Mouse (Mus musculus) spleen, adult 2 months (tissue): ENCODE measurements at regions not wholly inside any gene's neighbourhood (a gene's known extent, or its start where the extent isn't known, plus 50 kb on each side); places are given as distances from the start of the nearest gene placed in this dataset.
"Not testable (repeated sequence)": the region's sequence is repeated elsewhere in the genome, so short reads cannot be mapped to it uniquely, and the experiment has no call there.

Experiments
- DNase-seq, 2 experiments: peaks; one replicate each; pipeline versions ENCODE4 v3.0.0 to v3.0.0-alpha.2; 2012 to 2021; ENCODE audit warnings: low spot score in 2 of 2, low read depth in 1 of 2
- H3K27ac ChIP-seq: fragments of 200-500 bp; 2 replicates; pipeline ENCODE4 v1.5.1; 2012; ENCODE audit warnings: low read length, inconsistent platforms; ENCODE audit not compliant: insufficient read depth
- H3K27me3 ChIP-seq: fragments of 200-500 bp; 2 replicates; pipeline ENCODE4 v1.6.1; 2012; ENCODE audit warnings: mild to moderate bottlenecking, moderate library complexity, low read length, inconsistent platforms; ENCODE audit not compliant: control insufficient read depth, insufficient read depth
- H3K36me3 ChIP-seq: fragments of 200-500 bp; 2 replicates; pipeline ENCODE4 v1.6.1; 2012; ENCODE audit warnings: mild to moderate bottlenecking, low read length, inconsistent platforms; ENCODE audit not compliant: control insufficient read depth, insufficient read depth
- H3K4me1 ChIP-seq: fragments of 200-500 bp; 2 replicates; pipeline ENCODE4 v1.6.1; 2011; ENCODE audit warnings: inconsistent platforms; ENCODE audit not compliant: control insufficient read depth, insufficient read depth, insufficient read length
- H3K4me3 ChIP-seq: fragments of 200-500 bp; 2 replicates; pipeline ENCODE4 v1.5.1; 2011; ENCODE audit warnings: mild to moderate bottlenecking, inconsistent platforms; ENCODE audit not compliant: insufficient read depth, insufficient read length; ENCODE audit errors: extremely low read depth
- CTCF ChIP-seq: fragments of 200-500 bp; IDR thresholded peaks from 2 replicates; pipeline ENCODE4 v1.5.1; 2011; ENCODE audit warnings: mild to moderate bottlenecking, inconsistent platforms; ENCODE audit not compliant: insufficient read depth, insufficient read length, insufficient replicate concordance; ENCODE audit errors: extremely low read depth
- POLR2A ChIP-seq: fragments of 200-500 bp; IDR thresholded peaks from 2 replicates; pipeline ENCODE4 v1.6.1; 2011; ENCODE audit warnings: low read depth, low read length, inconsistent platforms
- WGBS: fragments of 180-500 bp; shearing (Covaris S2); methylation state at CpG from one replicate; pipeline ENCODE4 v1.1.7; 2018; 5-methylcytosine and 5-hydroxymethylcytosine counted together

DNA sequence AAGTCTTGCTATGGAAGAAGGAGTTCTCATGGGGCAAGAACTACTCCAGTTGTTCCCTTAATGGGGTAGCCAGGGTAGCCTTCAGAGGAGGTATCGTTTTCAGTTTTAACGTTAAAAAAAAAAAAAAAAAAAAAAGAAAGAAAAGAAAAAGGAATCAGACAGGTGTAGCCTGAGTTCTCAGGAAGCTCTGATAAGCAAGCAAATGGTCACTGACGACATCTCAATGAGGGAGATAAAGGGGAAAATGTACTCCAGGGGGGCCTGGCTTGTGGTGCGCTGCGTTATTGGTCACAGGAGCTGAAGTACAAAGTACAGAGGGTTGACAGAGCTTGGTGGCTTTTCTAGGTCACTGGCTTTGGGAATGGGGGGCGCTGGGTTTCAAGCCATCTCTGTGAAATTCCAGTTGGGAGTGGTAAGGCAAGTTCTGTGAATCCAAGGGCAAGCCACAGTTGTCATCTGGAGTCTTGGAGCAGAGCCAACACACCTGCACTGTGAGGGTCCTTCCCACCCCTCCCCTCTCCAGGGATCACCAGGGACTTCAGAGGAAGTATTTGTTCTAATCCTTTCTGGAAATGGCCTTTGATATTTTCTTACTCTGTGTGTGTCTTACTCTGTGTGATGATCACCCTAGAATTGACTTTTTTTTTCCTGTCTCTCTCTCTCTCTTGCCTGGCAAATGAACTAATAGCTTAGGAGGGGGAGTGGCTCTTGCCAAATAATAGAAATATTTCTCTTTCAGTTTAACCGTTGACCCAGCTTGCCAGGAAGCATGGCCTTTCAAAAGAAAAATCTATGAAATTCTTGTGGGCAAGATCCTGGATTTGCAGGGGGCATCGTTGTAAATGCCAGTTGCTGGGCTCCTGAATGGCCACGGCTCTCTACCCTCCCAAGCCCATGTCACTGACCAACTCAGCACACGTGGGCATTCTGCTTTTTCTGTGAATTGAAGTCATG lies 93.5 kb downstream of the Phlda1 start:
- no peaks in the 10 kb centered on the region for H3K36me3 ChIP-seq
- TF ChIP-seq CTCF (no peak), POLR2A (no peak)
- WGBS, result 77% methylated on average over 10 of the region's 10 CpGs
- H3K27me3 ChIP-seq, result no peaks in the 10 kb centered on the region
- no peak overlapping the region for H3K4me3 ChIP-seq
- H3K4me1 ChIP-seq, result no peaks in the 10 kb centered on the region; the same call in 1 of the 2 replicates
- H3K27ac ChIP-seq, result no peak overlapping the region
- DNase-seq, result no peak

- TF ChIP-seq CTCF (no peak), POLR2A (no peak)
- H3K4me3 ChIP-seq, result no peak overlapping the region
- no peak for DNase-seq
- no peaks in the 10 kb centered on the region for H3K36me3 ChIP-seq
- no peaks in the 10 kb centered on the region for H3K27me3 ChIP-seq
- WGBS, result 25% methylated on average over 2 of the region's 2 CpGs
- no peak overlapping the region for H3K27ac ChIP-seq
- H3K4me1 ChIP-seq, result no peaks in the 10 kb centered on the region; the same call in 1 of the 2 replicates
Measured at GRCm38 (mm10) chr10:111600251-111600620, 94.2 kb downstream of the Phlda1 start.

DNA sequence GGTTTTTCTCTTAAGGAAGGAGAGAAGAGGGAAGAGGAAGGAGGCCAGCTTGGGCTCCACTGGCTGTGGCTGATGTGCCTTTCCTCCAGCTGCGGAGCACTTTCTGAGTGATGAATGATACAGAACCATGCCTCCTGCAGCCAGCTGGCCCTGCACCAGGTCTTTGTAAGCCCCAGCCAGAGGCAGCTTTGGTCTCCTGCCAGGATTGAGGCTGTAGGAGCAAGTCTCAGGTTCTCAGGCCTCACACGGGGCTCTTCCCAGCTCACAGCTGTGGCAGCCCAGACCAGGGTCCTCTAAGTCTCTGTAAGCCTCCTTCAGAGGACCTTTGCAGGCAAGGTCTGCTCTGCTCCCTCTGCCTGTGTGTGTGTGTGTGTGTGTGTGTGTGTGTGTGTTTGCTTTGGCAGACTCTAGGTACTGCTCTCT lies 94.6 kb downstream of the Phlda1 start:
- Histone ChIP-seq H3K27ac (no peak overlapping the region), H3K36me3 (no peaks in the 10 kb centered on the region), H3K4me1 (no peaks in the 10 kb centered on the region; the same call in 1 of the 2 replicates), H3K27me3 (no peaks in the 10 kb centered on the region), H3K4me3 (no peak overlapping the region)
- 4% methylated on average over 2 of the region's 2 CpGs for WGBS
- TF ChIP-seq CTCF (no peak), POLR2A (no peak)
- no peak for DNase-seq

GRCm38 (mm10) chr10:111603166-111603565 lies 97.1 kb downstream of the Phlda1 start:
- no peak overlapping the region for H3K27ac ChIP-seq
- TF ChIP-seq POLR2A, result no peak
- TF ChIP-seq CTCF, result no peak
- H3K27me3 ChIP-seq, result no peaks in the 10 kb centered on the region
- DNase-seq, result no peak
- H3K4me3 ChIP-seq, result no peak overlapping the region
- no peaks in the 10 kb centered on the region; the same call in 1 of the 2 replicates for H3K4me1 ChIP-seq
- WGBS, result 23% methylated on average over 1 of the region's 1 CpGs
- no peaks in the 10 kb centered on the region for H3K36me3 ChIP-seq

DNA sequence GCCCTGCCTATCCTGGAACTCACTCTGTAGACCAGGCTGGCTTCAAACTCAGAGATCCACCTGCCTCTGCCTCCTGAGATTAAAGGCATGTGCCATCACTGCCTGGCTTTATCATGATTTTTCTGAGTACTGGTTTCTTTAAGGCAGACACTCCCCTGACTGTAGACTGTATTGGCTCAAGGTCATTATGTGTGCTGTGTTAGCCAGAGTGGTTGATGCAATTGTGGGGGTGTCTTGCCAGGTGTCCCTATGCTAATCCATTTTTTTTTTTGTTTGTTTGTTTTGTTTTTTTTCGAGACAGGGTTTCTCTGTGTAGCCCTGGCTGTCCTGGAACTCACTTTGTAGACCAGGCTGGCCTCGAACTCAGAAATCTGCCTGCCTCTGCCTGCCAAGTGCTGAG lies 101.3 kb downstream of the Phlda1 start:
- H3K36me3 ChIP-seq, H3K27me3 ChIP-seq, H3K4me1 ChIP-seq, H3K4me3 ChIP-seq, DNase-seq, H3K27ac ChIP-seq: not testable (repeated sequence)
- 80% methylated on average over 2 of the region's 2 CpGs for WGBS

DNA sequence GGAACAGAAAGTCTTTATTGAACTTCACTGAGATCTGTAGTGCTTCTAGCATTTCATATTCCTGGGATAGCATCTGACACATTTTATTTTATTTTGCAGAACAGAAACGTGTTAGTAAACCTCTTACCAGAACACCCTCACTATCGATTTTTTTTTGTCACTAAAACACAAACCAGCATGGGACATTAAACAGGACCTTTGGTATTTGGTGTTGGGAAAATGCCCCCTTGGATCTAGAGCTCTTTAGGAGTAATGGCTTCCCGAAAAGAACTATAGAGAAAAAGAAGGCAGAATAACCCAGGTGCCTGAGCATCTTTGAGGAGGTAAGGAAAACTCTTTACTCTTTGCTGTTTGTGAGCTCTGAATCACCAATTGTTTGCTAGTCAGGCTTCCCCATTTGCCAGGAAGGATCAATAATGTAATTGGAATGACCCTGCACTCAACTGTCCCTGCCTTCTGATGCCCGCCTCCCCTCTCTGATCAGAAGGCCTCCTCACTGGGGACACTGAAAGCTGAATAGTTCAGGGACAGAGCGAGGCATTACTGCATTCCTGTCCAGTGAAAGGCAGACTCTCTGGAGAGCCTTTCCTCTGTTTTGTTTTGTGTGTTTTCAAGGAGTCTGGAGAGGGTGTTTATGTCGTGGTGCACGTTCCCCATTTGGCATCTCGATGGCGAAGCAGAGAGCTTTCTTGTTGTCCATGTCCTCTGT lies 102.5 kb downstream of the Phlda1 start:
- H3K27ac ChIP-seq, result no peak overlapping the region
- H3K36me3 ChIP-seq, result no peaks in the 10 kb centered on the region
- no peaks in the 10 kb centered on the region for H3K27me3 ChIP-seq
- no peaks in the 10 kb centered on the region for H3K4me1 ChIP-seq
- 82% methylated on average over 9 of the region's 9 CpGs for WGBS
- no peak for DNase-seq
- H3K4me3 ChIP-seq, result no peak overlapping the region
- TF ChIP-seq CTCF (no peak), POLR2A (no peak)

- Histone ChIP-seq H3K27me3 (no peaks in the 10 kb centered on the region), H3K27ac (no peak overlapping the region), H3K4me1 (no peaks in the 10 kb centered on the region), H3K4me3 (no peak overlapping the region), H3K36me3 (no peaks in the 10 kb centered on the region)
- no peak for TF ChIP-seq CTCF
- 93% methylated on average over 2 of the region's 2 CpGs for WGBS
- DNase-seq, result no peak
Measured at GRCm38 (mm10) chr10:111609889-111610288, 103.8 kb downstream of the Phlda1 start.
